Mouse (Mus musculus) G1E-ER4 (cell line): ENCODE results near the gene Jpt1. TPM values are rescaled to one million over a fixed set of nuclear protein-coding genes. Genes with fewer than 3 reads are reported as not detected.

Experiments used
- GATA1 ChIP-seq: IDR thresholded peaks from one replicate; pipeline ENCODE4 v1.8.0; 2012; ENCODE audit warnings: low read length, inconsistent platforms
- polyA plus RNA-seq: library from polyadenylated mRNA; stranded (reverse); fragments of >175 nt; gene quantifications from 2 replicates; pipeline ENCODE4 v1.2.3, GENCODE M21; 2012

Gene Jpt1
- polyA plus RNA-seq = 254 and 306 TPM in 2 replicates

GRCm38 (mm10) chr11:115514238-115514663 is at the start of gene Jpt1:
Gene Jpt1 (minus strand): TSS chr11:115514387.
- TF ChIP-seq GATA1 = no peak

DNA sequence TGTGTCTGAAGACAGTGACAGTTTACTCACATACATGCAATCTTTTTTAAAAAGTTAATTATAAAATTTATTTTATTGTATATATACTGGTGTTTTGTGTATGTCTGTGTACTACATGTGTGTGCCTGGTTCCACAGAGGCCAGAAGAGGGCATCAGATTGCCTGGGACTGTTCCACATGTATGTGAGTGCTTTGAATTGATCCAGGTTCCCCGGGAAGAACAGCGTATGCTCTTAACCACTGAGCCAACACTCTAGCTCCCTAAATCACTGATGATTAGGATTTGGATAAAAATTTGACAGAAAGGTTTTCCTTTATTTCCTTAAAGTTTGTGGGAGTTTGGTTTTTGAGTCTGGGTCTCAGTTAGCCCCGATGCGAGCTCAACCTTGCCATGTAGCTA is 49.2 kb upstream of the Jpt1 start:
- TF ChIP-seq GATA1 = no peak

GRCm38 (mm10) chr11:115555717-115556116 is 41.5 kb upstream of the Jpt1 start:
- TF ChIP-seq GATA1 = no peak

- no peak for TF ChIP-seq GATA1
These were observed 38.6 kb upstream of the Jpt1 start for GRCm38 (mm10) chr11:115552783-115553182.

DNA sequence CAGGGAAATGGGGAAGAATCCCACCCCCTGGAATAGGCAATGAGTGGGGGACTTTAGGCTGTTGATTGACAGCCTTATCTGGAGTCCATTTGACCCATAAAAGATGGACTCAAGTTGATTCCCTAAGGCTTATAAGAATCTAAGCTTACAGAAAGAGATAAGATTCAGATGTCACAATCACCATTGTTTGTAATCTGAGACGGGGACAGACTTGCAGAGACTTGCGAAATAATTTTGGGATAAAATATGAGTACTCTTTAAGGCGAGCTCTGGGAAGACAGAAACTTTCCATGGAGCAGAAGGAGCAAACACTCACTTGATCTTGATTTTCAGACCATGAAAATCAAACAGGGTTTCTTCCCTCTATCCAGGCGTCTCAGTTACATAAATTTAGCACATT is 29.4 kb upstream of the Jpt1 start:
- TF ChIP-seq GATA1 = no peak

- no peak for TF ChIP-seq GATA1
These were observed 23.9 kb upstream of the Jpt1 start for GRCm38 (mm10) chr11:115538045-115538444.

DNA sequence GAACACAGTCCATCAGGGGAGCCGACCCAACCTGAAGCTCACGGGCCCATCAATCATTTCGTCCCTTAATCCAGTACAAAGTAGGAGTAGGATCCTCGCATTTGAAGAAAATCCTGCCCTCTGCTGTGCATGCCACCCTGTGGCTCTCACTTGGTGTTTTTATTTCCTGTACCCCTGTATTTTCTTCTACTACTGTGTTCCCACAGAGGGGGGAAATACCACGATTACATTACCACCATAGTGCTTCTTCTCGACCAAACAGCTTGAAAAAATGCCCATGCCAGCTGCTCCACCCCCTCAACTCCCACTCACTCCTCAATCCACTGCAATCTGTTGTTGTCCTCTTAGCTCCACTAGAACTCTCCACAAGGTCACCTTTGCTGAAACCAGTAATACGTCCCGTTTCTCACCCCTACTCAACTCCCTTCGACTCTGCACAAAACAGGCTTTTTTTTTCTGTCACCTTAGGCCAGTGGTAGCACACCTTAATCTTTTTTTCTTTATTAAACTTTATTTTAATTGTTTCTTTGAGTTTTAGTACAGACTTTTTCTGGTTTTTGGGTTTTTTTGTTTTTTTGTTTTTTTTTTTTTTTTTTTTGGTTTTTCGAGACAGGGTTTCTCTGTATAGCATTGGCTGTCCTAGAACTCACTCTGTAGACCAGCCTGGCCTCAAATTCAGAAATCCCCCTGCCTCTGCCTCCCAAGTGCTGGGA is 22.8 kb upstream of the Jpt1 start:
- TF ChIP-seq GATA1 = no peak

DNA sequence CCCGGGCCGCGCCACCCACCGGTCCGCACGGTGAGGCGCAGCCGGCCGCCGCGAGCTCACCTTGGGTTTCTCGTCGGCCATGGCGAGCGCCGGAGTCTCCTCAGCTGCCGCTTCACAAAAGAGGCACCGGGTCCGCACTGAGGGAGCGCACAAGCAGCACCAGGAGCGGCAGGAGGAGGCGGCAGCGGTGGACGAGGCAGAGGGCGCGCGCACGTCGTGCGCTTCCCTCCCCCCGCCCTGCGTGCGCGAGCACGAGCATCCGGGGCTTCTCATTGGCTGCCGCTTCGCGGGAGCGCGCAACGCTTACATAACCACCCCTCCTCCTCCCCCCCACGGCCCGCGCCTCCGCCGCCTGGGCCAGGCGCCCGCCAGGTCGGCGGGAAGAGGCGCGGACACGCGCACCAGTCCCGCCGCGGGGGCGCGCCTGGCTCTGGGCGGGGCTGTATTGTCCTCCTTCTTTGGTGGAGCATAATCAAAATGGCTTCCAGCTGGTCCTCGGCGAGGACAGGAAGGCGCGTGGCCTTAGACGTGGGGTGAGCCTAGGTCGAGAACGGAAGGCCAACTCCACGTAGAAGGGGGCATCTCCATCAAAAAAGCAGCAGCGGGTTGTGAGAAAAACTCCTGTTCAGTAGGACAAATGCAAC is 22.0 kb upstream of the Jpt1 start, which contains the start of gene Sumo2:
TSS of gene Sumo2 (minus strand) at position 239 of the 644 bp plus-strand sequence.
- TF ChIP-seq GATA1 = no peak

- TF ChIP-seq GATA1 = no peak
These were observed 21.3 kb upstream of the Jpt1 start for GRCm38 (mm10) chr11:115535401-115536037.

DNA sequence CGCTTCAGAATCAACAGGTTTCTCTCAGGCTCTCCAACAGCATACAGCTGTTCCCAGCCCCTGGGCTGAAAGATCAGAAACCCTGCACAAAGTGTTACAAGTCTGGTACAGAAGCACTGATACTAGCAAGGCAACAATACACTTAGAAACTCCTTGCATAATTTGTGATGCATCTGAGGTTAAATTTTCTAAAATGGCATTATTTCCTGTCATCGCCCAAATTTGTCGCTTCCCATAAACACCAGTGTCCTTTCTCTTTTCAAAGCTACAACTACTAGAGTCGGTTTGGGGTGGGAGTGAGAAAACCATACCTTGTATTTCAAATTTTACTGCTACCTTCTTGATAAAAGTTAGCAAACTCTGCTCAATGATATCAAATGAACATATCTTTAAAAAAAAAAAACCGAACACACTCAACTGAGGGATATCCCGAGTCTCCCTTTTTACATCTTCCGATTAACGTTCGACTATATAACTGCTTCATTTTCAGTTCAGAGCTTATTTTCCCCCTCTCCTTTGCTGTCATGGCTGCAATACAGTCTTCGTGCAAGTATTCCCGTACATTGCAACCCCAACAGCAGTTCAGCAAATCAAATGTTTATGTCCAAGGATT is 20.7 kb upstream of the Jpt1 start:
- TF ChIP-seq GATA1 = no peak

DNA sequence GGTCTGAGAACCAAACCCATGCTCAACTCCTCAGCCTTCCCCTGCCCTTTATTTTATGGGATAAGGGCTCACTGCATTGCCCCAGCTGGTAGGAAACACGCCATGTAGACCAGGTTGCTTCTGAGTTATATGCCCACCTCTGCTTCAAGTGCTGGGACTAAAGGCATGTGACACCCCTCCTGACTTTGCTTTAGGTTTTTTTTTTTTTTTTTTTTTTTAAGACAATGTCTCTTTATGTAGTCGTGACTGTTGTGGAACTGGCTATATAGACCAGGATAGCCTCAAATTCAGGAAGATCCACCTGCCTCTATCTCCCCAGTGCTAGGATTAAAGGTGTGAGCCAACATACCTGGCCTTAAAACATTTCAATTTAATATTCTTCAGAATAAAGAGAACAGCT is 8.5 kb upstream of the Jpt1 start:
- no peak for TF ChIP-seq GATA1

DNA sequence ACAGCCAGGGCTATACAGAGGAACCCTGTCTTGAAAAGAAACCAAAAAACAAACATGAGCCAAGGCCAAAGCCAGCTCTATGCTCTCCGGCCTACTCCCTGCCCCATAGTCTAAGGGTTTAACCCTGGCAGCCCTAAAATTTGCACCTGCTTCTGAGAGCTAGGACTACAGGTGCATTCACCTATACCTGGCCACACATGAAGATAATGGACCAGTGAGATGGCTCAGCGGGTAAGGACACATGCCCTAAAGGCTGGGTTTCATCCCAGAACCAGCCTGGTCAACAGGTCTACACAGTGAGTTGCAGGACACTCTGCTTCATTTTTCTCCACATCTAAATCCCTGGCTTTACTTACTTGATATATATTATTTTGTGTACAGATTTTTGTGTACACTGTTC is 8.1 kb upstream of the Jpt1 start:
- TF ChIP-seq GATA1 = no peak

DNA sequence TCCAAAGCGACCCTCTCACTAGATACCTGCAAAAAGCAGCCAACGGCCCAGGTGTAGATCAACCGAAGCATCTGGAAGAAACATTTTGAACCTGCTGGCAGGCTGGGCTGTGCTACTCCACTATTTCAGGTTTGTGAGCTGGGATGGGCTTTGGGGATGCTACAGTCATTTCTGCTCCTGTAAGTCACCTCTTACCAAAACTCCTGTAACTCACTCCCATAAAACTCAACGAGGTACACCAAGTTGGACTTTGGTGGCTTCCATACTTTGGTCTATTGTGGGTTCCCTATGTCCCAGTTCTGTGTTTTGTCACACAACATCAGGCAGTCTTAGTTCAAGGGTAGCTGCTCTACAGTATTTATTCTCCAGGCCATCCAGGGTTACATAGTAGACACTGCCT is 6.9 kb upstream of the Jpt1 start:
- TF ChIP-seq GATA1 = no peak

DNA sequence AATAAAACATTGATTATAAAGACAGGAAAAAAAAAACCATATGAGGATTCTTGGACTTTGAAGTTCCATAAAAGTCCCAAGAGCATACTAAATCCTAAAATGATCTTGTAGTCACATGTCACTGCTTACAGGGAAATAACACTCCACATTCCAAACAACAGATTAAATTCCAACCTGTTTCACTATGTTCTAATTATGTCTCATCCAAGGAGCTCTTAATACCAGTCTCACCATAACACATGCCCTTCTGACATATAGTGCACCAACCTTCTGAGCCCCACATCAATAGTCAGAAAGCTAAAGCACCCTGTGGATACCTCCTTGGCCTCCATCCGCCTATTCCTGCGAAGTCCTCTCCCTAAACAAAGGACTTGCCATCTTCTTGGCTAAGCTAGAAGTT is 6.0 kb upstream of the Jpt1 start:
- TF ChIP-seq GATA1 = no peak

GRCm38 (mm10) chr11:115519581-115519980 is 5.4 kb upstream of the Jpt1 start:
- no peak for TF ChIP-seq GATA1

DNA sequence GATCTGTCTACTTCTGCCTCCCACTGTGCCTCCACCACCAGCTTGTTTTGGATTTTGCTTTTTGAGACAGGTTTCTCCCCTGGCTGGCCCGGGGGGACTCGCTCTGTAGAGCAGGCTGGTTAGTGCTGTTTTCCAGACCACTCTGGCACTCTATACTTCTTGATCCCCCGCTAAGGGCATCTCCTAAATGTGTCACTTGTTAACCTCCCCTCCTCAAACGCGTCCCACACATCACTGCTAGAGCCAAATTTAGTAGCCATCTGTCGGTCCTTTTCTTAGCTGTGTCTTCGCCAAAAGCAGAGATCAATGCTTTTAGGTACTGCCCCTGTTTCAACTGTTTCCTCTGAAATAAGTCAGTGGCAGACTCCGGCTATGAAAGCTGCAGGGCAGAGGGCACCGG is 4.5 kb upstream of the Jpt1 start:
- TF ChIP-seq GATA1 = no peak
